Mouse (Mus musculus) retina, adult 2 months (tissue): Measurements from ENCODE around the gene Ccdc169.

ENCODE experiments used
- DNase-seq: peaks from one replicate; pipeline ENCODE4 v3.0.0-alpha.2; 2012; ENCODE audit warnings: low read depth, low spot score

Gene Ccdc169

GRCm38 (mm10) chr3:55137039-55137438 lies at the start of gene Ccdc169:
Ccdc169 (plus strand) TSS chr3:55137339.
- DNase-seq, result no peak

- DNase-seq, result no peak
These were observed 49.8 kb upstream of the Ccdc169 start for GRCm38 (mm10) chr3:55087360-55087759.

DNA sequence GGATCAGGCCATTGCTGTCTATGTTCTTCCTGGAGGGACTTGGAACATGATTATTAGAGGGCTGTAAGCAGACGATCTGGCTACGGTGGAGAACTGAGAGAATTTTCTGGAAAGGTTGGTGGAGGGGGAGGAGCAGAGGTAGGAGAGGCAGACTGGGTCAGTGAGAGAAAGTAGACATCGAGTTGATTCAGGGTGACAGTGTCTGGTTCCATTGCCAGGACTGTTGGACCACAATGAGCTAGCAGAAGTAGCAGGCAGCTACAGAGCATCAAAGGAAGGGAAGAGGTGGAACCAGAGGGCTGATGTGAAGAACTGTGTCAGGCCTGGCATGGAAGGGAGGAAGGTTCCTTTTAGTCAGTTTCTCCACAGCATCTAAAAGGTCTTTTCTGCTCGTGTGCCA lies 48.8 kb upstream of the Ccdc169 start:
- no peak for DNase-seq

- DNase-seq, result no peak
These were observed 48.3 kb upstream of the Ccdc169 start for GRCm38 (mm10) chr3:55088843-55089242.

DNA sequence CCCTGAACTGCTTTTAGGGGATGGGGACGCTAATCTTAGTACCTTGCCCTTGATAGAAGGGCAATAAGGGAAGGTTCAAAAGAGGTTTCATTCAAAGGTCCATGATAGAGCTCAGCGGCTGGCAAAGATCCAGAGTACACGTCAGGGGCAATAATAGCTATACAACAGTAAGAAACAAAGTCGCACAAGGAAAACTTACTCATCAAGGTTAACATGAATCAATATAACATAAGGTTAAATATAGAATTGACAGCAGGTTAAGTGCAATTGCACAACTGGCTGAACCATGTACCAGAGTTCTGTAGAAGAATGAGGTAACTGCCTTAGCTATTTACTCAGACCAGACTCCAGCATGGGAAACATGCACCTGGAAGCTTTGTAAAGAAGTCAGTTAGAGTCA lies 47.8 kb upstream of the Ccdc169 start:
- DNase-seq, result no peak

DNA sequence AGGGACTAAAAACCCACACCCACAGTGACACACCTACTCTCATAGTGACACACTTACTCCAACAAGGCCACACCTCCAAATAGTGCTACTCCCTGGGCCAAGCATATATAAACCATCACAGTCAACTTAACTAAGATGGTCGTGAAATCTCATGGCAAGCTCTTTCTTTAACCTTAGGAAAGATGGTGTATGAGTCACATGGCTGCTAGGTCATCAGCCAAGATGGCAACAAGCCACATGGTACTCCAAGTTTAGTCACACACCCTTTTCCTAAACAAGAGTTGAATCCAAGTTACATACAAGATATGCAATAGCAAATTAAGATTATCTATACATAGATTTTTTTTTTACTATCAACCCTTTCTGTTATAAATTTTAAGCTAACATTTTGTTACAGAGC lies 44.0 kb upstream of the Ccdc169 start:
- no peak for DNase-seq

GRCm38 (mm10) chr3:55095968-55096654 lies 41.0 kb upstream of the Ccdc169 start:
- DNase-seq, result no peak

DNA sequence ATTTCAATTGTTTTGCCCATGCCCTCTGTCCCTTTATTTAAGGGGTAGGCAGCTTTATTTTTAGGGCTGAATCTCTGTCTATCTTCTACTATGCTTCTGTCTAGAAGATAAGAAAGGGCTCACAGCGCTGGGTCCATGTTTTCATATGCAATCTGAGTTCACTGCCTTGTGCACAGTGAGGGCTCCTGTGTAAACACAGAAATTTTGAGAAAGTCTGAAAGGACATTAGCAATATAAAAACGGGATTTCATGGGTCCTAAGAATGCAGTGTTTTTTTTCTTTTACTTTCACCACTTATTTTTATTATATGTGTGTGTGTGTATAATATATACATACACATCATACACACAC lies 40.5 kb upstream of the Ccdc169 start:
- no peak for DNase-seq

DNA sequence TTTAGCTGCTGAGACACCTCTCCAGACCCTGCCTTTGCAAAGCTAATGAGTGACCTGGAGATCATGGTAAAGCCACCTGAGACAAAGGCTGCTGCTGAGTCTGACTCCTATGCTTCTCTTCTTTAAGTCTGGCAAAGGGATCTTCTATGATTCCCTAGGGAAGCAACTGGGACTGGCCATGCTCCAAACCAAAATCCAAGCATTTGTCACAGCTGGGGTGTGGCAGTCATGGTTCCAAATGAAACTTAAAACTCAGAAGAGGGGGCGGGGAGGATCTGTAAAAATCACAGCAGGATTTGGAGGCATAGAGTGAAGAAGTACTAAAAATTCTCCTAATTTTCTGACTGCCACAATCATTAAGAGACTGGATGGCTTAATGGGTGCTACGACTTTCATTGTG lies 40.0 kb upstream of the Ccdc169 start:
- DNase-seq, result no peak

- no peak for DNase-seq
These were observed 39.1 kb upstream of the Ccdc169 start for GRCm38 (mm10) chr3:55098014-55098413.

DNA sequence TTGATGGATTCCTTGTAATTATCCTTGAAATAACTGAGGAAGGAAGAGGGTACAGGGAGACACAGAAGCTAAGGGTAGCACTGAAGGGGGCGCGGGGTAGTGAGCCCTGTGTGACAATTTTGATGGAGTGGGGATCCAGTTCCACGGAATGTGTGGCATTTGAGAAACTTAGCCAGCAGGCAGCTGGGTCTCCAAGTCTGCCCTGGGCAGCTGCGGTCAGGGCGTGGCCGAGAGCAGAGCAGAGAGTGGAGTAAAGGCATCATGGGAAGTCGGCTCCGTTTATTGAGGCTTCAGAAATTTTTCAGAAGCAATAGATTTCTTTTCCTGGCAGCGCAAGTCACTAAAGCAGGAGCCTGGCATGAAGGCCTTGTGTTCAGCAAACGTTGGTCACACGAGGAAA lies 38.1 kb upstream of the Ccdc169 start:
- no peak for DNase-seq

GRCm38 (mm10) chr3:55101092-55101491 lies 36.0 kb upstream of the Ccdc169 start:
- DNase-seq, result no peak

GRCm38 (mm10) chr3:55105372-55106023 lies 31.6 kb upstream of the Ccdc169 start:
- no peak for DNase-seq

GRCm38 (mm10) chr3:55106051-55106450 lies 31.1 kb upstream of the Ccdc169 start:
- peak; percentile 41 for DNase-seq

DNA sequence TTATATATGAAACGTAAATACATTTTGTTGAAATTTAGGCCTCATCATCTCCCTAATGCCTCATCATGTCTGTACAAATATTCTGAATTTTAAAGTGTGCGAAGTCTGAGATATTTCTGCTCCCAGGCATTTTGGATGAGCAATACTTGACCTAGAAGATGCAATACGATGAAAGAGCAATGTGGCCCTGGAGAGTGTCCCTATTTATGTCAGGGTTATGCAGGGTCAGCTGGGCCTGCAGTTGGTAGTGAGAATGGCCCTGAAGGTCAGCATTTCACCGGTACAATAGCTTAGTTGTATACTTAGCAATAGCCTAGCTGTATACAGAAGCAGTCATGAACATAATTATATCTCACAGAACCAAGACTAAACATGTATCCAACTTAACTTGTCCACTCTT lies 28.0 kb upstream of the Ccdc169 start:
- DNase-seq, result no peak

- DNase-seq, result peak; percentile 82
These were observed 25.0 kb upstream of the Ccdc169 start, which contains the start of gene Spg20 for GRCm38 (mm10) chr3:55111935-55112709. Spg20 (plus strand) TSS chr3:55112108.

DNA sequence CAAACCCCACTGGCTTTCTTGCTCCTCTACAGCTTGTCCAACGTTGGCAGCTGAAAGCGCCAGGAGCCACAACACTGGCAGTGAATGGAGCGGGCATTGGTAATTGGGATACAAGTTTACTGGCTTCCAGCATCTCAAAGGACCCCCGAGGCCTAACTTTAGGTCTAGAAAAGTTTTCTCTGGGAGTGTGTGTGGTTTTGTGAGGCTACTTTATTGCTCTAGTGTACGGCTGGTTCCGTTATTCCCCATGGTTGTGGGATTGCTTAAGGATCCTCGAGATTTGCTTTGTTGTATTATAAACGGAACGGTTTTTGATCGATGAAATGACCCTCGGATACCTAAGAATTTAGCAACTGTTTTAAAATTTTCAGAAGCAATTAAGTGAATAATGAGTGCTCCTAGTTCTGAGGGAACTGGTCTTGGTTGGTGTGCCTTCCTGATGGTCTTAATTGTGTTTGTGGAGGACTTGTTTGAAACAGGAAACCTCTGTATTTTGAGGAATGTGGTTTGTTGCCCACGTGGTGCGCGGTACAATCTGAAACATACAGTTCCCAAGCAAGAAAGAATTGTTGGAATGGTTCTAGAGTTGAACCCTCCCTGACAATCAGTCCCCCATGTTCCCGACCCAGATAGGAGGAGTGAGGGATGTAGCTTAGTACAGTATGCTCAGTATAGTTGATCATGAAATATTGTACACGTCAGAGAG lies 24.3 kb upstream of the Ccdc169 start:
- no peak for DNase-seq

- no peak for DNase-seq
These were observed 22.6 kb upstream of the Ccdc169 start for GRCm38 (mm10) chr3:55114313-55115065.

DNA sequence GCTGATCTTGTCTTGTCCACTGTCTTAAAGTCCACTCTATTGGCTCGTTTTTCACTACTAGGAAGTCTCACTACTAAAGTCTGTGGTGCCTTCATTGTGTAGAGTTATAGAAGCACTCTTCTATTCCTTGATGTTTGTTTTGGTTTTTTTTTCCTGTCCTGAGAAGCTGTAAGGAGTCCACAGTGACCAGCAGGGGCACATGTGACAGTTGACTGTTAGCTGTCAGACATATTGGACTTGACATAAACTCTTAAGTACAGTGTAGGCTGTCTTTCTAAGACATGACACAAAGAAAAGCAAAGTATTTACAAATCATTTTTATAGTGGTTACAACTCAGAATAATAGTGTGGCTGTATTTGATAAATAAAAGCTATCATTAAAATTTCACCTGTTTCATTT lies 22.1 kb upstream of the Ccdc169 start:
- DNase-seq, result no peak

DNA sequence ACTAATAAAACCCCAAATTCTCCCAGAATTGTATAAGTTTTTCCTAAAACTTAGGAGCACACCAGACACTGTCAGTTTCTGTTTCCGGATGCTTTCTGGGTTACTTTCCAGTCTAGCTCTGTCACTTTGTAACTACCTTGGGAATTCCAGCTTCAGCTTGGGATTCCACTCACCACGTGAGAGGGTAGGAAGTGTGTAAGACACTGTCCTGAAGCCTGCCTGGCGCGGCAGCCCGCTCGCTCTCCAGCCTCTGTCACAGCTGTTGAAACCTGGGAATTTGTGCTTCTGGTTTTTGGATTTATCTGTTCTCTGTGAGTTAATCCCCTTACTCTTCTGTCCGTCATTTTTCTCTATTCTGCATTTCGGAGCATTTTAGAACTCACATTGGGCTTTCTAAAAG lies 21.1 kb upstream of the Ccdc169 start:
- DNase-seq, result no peak

DNA sequence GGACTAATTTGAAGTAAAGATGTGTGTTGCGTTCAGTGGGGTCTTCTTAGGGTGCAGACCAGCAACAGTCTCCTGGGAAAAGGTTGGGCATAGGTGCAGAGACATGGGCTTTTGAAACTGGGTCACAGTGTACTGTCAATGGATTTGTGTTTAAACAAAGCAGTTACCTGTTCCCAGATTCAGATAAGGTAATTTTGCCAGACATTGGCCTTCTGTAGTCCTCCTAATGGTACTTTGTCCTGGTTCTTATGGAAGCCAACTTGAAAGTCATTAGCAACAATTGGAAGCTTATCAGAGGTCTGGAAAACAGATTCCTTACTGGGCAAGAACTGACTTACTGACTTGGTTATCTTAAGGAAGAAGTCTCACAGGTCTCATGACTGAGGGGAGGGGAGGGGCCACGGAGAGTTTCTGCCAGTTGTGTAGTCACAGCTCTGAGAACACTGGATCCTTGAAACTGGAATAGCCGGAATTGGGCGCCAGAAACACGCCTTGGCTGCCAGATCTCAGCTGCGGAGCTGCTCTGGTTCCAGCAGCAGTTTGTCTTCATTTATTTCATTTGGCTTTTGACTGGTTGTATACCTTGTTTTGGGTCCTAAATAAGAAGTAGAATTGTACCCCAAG lies 17.8 kb upstream of the Ccdc169 start:
- no peak for DNase-seq
